Mouse (Mus musculus): ENCODE data around the gene Fam13c.
"Not testable (repeated sequence)": the region's sequence is repeated elsewhere in the genome, so short reads cannot be mapped to it uniquely, and the experiment has no call there.

The Fam13c gene

DNA sequence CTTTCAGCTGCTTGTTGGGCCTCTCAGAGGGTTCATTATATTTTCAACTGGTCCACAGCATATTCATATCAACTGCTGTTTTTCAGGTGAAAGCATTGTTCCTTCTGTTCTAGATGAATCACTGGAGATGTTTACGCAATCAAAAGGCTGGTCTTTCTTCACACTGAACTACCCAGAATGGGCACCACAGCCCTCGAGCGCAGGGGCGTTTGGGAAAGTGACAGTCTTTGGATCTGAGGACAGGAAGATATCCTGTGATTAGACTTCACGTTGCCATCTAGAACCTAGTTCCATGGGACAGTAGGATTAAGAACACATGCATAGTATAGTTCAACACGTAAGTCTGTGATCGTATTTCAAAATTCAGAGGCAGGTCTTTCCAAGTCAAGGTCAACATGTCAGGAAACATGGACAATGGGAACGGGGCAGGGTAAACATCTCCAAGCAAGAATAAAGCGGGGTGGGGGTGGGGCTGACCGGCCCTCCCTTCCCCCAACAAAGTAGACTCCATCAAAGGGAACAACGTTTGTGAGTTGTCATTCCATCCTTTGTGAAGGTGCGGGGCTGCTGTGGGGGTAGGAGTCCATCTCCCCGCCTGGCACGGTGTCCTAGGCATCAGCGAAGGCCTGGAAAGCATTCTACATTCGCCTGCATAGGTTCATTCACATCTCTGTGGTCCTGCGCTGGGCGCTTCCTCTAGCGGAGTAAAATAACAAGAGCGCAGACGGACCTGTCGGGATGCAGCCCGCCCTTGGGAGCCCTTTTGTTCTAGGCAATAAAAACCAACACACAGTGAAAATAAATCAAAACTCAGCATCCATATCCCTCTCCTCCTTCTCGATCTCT is at the start of gene Fam13c:
Gene Fam13c (plus strand): TSS at position 806 of the 846 bp plus-strand sequence.
- peak; percentile 40 for DNase-seq (ENCODE audit: low spot score)

DNA sequence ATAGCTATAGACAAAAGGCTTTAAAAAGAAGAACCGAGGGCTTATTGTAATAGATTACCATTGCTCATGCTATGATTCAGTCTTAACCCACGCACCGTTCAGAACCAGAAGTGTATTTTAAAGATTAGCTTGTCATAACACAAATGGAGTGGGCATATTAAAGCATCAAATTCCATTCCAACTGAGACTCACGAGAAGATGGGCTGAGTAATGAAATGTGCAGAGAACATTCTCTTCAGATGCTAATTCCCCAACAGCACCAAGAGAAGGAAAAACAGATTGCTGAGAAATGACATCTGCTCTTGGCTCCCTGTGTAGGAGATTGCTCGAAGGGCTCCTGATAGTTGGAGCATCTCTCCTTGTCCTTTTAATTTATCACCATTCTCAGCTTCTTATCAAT is 44.4 kb upstream of the Fam13c start:
- DNase-seq (ENCODE audit: low spot score): no peak

DNA sequence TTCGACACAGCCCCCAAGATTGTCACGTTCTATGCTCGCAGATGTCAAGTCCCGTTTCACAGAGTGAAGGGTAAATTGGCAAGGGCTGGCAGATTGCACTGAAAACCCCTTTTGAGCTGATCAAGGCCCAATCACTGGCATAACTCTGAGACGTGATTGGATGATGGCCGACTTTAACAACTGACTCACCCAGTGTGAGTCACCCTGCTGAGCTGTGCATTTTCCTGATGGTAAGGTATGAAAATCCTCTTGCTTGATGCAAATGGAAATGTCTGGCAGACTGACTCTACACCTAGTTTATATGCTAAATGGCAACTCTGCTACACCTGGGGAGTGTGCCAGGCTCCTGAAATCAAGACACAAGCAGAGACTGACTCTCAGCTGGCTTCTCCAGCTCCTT is 42.1 kb upstream of the Fam13c start:
- DNase-seq (ENCODE audit: low spot score): no peak

DNA sequence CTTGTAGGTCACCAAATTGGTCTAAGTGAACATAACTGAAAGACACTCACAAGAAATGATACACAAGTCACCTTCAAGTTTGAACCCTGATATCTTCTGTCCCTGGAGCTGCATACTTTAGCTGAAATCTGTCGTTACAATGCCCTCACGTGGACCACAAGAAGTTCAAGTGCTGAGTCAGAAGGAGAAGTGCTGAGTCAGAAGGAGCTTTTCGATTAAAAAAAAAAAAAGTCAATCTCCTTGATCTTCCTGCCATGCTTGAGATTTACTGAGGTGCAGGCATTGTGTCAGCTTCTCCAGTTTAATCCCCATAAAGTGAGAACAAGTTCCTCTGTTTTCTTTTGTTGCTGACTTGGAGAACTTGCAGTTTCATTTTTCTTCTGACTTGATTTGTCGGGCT is 38.3 kb upstream of the Fam13c start:
- DNase-seq (ENCODE audit: low spot score): no peak

DNA sequence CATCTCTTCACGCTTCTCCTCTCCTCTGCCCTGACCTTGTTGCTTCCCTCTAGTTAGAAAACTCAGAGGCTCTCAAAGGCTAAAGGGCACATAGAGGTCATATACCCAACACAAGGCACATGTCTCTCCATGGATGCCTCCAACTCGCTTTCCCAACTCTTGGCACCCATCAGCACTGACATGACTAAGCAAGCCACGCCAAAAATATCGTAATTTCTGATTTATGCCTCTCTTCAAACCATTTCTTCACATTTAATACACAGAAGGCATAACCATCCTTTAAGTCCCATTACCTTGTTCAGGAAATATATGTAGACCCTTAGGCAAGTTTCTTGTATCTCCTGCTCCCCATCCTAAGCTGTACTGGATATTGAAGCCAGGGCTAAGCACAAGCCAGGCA is 37.6 kb upstream of the Fam13c start:
- no peak for DNase-seq (ENCODE audit: low spot score)

DNA sequence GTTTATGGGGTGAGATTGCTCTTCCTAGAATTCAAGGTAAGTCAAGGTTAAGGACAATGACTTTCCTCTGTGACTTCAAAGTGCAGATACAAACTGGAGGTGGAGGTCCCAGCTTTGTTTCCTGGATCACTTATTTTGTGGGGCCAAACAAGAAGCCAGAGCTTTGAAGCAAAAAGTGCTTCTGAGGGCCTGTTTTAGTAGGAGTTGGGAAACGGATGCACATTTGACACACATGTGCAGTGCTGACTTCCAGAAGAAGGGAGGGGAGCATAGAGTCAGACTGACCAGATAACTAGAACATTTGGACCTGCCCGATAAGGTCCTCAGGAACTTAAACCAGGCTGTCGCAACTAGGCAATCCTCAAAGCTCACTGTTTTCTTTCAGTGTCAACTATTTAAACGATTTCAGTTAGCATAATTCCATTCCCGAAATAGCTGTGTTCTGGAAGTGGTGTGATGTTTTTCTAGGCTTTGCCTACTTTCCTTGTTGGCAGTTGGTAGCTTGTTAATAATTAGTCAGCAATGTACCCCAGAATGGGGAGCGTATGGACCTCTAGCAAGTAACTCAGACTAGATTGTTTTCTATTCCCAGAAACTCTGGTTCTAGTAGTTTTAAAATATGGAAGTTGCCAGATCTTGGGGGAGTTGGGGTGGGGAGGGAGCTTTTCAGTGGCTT is 22.3 kb upstream of the Fam13c start:
- no peak for DNase-seq (ENCODE audit: low spot score)

DNA sequence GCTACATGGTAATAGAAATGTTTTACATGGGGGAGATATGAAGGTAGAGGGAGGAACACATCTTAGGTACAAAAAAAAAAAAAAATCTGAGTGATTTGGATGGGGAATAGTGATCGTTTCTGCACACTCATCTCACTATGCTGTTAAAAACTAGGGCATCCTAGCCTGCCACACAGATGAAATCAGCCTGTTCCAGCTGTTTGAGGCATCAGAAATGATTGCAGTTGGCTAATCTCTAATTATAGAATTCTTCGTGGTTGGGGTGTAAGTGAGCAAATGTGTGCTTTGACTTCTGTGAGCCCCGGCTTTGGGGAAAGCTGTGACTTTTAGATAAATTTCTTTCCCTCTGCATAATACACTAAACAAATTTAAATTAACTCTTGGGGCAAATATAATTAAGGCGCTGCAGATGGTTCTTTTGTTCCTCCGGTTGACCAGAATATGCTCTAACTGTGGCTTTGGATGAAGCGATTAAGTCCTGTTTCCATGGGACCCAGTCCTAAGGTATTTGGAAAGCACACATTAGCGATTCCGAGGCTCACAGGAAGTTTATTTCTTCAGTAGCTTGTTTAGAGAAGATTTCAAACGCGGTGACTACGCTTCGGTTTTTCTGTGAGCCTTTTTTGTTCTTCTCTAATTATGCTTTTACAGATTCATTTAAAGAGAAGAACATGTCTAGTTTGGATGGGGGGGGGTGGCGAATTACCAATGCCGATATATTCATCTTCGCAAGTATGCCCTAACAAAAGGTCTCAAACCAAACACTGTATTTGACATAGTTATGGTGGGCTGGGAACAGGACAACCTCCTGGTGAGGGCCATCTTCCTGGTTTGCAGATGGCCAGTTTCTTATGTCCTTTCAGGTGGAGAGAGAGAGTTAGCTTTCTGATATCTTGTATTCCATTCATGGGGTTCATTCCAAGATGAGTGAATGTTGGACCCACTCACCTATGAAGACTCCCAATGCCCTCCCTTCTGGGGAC is 20.7 kb upstream of the Fam13c start:
- peak; percentile 41 for DNase-seq (ENCODE audit: low spot score)

DNA sequence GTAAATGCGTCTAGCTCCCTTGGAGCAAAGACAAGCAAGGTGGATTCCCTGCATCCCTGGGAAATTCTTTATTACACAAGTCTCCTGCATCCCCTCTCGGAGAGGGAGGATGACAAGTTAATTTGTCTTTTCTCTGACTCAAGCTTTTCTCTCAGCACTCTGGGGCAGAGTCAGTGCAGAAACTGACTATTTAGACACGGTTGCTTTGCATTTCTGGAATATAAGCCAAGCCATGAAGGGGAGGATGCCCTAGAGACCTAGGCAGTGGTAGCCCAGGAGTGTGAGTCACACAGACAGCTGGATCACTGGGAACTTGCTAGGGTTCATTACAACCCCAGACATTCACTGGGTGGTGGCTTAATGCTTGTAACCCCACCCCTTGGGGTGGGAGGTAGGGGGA is 13.9 kb upstream of the Fam13c start:
- DNase-seq (ENCODE audit: low spot score): peak; percentile 73

DNA sequence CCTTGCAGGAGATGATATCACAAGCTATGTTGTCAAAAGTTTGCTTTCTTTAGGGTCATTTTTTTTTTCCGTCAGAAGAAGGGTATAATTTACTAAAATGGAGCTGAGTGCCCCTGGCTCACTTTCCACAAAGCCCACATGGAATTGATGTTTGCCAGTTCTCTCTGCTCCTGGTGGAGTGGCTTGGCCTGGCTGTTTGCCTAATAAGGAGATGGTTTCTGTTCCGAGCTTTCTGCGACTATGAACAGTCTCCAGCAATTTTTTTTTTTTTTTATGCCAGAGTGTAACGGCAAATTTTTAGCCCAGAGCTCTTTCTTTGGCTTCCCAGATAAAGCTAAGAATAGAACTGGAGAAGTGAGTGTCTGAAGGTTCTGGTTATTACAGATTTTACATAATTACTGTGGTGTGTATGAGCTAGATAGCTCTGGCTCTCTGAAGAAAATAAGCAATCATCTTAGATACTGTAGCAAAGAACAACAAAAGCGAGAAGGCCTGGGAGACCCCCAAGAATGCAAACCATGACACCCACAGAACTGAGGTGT is 12.1 kb upstream of the Fam13c start:
- DNase-seq (ENCODE audit: low spot score): peak; percentile 82

DNA sequence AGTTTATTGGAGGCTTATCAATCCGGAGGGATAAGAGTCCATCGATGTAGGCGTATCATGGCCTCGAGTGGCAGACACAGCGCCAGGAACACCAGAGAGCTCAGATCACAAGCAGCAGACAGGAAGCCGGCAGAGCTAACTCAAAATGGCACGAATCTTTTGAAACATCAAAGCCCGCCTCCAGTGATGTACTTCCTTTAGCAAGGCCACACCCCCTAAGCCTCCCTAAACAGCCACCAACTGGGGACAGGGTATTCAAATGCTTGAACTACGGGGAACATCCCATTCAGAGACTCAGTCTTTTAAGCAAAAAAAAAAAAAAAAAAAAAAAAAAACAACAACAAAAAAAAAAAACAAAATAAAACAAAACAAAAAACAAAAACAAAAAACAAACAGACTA is 10.9 kb upstream of the Fam13c start:
- DNase-seq (ENCODE audit: low spot score): no peak

DNA sequence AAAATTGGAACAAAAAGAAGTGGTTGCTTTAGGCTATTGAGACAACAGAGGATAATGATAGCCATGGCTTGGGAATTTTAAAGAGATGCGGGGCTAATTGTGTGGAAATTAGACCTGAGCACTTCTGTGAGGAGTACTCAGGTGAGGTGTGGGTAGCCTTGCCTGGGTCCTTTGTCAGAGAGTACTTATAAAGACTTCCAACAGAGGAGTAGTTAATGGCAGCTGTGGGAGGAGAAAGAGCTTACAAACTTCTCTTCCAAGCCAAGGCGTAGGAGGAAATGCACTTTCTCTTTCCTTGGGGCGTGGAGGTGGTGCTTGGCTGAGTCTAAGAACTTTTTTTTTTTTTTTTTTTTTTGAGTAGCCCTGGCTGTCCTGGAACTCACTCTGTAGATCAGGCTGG is 6.9 kb upstream of the Fam13c start:
- no peak for DNase-seq (ENCODE audit: low spot score)

DNA sequence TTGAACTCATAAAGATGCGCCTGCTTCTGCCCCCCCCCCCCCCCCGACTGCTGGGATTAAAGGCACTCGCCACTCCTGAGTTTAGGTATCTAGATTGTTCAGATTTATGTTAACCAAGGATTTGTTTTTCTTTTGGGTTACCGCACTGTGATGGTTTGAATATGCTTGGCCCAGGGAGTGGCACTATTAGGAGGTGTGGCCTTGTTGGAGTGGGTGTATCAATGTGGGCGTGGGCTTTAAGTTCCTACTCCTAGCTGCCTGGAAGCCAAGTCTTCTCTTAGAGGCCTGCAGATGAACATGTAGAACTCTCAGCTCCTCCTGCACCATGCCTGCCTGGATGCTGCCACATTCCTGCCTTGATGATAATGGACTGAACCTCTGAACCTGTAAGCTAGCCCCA is 6.5 kb upstream of the Fam13c start:
- DNase-seq (ENCODE audit: low spot score): not testable (repeated sequence)

DNA sequence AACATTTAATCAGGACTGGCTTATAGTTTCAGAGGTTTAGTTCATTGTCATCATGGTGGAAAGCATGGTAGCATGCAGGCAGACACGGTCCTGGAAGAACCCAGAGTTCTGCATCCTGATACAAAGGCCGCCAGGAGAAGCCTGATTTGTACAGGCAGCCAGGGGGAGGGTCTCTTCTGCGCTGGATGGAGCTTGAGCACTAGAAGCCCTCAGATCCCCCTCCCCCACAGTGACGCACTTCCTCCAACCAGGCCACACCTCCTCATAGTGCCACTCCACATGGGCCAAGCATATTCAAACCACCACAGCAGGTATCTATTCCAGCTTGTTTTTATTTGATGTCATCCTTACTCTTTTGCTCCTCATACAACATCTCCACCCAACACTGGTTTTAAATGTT is 3.6 kb upstream of the Fam13c start:
- no peak for DNase-seq (ENCODE audit: low spot score)

DNA sequence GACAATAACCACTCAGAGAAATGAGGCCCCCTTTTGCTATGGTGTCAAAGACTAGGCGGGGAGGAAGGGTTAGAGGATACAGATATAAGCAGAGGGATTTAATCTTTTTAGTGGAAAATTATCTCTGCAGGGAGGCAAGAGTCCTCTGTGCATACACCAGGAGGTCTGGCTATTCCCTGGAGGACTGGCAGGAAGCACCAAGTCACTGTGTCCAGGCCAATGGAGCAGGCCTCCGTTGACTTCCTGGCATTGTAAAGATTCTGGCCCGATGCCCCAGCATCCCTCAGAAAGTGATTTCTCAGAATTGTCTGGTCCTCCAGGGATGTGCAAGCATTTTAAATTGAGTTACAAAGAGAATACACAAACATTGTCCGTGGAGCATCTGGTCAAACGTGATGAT is 3.0 kb upstream of the Fam13c start:
- DNase-seq (ENCODE audit: low spot score): peak; percentile 91

DNA sequence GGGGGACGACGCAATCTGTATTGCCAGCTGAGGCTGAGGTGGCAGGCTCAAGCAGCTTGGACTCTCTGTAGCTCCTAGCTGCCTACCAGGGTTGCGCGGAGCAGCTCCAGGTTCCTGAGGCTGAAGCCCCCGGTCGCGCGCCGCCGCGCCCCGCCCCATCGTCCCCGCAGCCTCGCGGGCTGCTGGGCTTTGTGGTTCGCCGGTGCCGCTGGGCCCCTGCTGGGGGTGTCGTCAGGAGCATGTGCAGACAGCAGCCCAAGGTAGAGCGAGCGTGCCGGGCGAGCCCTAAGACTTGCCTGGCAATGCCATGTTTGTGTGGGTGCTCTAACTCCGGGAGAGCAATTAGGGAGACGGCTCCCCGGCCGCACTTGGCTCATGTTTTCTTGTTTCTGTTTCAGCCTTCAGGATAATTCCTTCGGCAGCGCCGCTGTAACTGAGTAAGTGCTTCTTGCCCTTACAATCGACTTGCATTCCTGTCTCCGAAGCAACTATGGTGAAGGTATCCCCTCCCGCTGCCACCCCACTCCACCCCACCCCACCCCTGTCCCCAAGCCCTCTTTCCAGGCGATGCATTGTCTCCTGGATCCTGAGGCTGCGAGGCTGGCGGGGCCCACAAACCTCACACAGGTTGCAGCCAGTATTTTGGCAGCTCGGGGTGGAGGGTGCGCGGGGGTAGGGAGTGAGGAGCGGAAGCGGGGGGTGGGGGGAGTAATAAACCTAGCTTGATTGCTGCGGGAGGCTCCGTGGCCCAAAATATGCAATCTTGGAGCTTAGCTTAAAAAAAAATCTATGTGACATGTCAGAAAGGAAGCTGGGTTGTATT is 569 bp downstream of the Fam13c start:
- DNase-seq (ENCODE audit: low spot score): peak; percentile 52

DNA sequence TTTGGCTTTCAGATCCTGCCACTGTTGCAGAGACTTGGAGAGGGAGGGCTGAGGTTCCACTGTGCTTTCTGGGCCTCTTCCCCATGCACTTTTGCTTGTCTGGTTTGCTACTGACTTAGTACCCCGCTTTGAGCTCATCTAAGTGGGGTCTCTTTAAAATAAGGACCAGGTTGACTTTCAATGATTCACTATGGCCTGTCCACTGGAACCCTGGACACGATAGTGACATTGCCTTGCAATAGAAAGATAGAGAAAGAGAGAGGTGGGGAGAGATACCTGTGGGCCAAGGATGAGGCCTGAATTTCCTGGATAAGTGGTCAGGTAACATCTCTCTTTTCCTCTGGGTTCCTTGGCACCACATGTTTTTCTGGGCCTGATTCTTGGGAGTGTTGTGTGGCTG is 1.9 kb downstream of the Fam13c start:
- DNase-seq (ENCODE audit: low spot score): no peak

DNA sequence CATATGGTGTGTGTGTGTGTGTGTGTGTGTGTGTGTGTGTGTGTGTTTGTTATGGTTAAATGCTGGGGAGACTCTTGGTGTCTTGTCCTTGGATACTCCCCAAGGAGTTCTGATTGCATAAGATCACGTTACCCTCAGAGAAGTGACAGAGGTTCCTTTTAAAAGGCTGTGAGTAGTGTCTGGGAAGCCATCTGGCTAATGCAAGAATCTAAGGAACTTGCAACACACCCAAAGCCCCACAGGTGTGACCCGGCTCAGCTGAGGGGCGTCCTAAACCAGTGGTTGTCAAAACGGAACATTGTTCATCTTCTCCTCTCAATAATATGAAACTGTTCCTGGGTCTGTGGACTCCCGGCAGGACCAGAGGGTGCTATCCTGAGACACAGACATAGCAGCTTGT is 2.3 kb downstream of the Fam13c start:
- peak; percentile 9 for DNase-seq (ENCODE audit: low spot score)

DNA sequence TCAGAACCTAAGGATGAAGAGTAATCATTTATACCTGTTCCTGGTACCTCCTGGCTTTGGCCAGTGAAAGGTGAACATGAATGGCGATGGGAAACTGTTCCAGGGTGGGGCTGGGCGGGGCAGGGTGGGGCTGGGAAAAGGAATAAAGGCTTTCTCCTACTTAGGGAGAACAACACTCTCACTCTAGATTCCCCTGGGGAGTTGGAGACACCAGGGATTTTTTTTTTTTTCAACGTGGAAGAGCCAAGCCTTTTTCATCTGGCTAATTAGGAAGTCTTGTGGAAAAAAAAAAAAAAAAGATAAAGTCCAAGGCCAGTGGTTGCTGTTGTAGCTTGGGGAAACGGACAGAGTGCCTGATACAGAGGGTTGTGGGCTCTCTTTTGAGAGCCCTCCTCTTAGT is 7.5 kb downstream of the Fam13c start:
- no peak for DNase-seq (ENCODE audit: low spot score)

DNA sequence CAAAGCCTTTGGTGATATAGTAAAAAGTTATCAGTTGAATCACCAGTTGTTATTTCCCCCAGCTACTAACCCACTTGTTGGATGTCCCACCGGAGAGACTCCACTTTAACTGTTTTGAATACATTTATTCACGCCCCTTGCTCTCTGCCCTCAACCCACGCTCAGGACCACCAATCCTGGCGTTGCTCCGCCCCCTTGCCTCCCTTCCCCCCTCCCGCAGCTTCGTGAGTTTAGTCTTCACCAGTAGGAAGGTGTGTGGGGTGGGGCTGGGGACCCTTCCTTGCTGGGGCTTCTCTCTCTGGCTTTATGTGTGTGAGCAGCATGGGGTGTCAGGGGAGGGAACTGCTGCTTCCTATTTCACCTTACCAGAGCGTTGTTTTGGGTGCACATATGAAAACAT is 8.9 kb downstream of the Fam13c start:
- DNase-seq (ENCODE audit: low spot score): no peak

DNA sequence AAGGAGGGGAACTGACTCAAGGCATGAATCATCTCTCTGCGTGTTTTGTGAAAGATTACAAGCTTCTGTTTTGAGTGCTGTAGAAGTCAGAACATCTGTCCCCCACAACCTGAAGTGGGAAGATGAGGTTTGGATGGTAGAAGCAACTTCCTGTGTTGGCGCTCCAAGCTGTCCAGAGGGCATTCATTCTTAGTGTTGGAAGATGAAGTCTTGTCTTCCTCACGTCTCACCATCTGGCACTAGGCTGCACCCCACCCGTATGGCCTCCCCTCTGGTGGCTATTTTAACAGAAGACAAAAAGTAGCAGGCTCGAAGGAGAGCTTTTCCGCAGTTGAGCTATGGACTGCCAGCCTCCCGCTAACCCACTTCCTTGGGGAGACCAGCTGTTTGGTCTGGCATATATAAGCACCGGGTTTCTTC is 15.6 kb downstream of the Fam13c start:
- no peak for DNase-seq (ENCODE audit: low spot score)

DNA sequence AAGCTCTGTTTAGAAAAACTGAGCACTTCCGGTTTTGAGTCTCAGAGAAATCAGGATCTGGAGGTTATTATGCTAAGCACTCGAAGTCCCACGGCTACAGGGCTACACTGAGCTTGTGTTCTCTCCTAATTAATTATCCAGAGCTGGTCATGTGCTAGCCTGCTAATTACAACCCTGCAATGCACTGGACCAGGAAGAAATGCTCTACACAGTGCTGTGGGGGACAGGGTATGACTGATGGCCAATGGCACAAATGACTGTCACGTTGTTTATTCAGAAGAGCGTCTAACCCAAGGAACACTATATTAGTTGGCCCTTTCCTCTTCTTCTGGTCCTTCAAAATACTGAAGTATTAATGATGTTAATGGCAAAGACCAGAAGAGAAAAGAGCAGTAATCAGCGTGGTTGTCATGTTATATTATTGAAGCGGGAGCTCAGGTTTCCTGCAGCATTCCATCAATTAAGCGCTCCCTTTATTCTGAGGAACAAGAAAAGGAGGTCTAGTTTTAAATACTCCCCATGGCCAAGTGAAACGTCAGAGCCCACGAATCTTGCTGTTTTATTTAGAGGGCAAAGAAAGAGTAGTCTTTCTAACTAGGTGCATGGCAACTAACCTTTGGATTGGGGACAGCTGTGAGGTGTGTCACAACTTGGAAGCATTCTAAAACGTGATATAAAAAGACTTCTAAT is 18.4 kb downstream of the Fam13c start:
- DNase-seq (ENCODE audit: low spot score): no peak

Measured in MN1 (cell line).